Mouse (Mus musculus) testis, adult 2 months (tissue): ENCODE results near the gene Lyg1.

Experiments
- CTCF ChIP-seq: fragments of 200-500 bp; IDR thresholded peaks from 2 replicates; pipeline ENCODE4 v1.5.1; 2012; ENCODE audit warnings: low read depth, mild to moderate bottlenecking, inconsistent platforms, low read length, moderate library complexity; ENCODE audit not compliant: control insufficient read depth, insufficient read depth, insufficient replicate concordance
- POLR2A ChIP-seq: fragments of 200-500 bp; IDR thresholded peaks from 2 replicates; pipeline ENCODE4 v1.6.1; 2012; ENCODE audit warnings: low read depth, mild to moderate bottlenecking, inconsistent platforms, low read length, moderate library complexity; ENCODE audit not compliant: control insufficient read depth

DNA sequence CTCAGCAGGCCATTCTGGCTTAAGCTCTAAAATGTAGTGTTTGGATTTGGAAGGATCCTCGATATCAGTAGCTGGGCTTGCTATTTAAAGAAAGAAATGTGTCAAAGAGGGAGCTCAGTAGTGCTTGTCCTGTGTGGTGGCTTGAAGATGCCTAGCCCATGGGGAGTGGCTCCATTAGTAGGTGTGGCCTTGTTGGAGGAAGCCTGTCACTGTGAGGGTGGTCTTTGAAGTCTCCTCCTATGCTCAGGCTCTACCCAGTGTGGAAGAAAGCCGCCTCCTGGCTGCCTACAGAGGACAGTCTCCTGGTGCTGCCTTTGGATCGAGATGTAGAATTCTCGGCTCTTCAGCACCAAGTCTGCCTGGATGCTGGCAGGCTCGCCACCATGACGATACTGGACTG is 57.3 kb downstream of the Lyg1 start:
- TF ChIP-seq POLR2A (no peak), CTCF (no peak)
